Mouse (Mus musculus): Measurements from ENCODE around the gene Gata1. TPM values are rescaled to one million over a fixed set of nuclear protein-coding genes. Genes with fewer than 3 reads are reported as not detected.
A peak's percentile ranks its signal among the peaks of the same experiment; 100 is the strongest.

Gene Gata1
- 112 and 113 TPM in 2 replicates for polyA plus RNA-seq (2012; rRNA removed)
- polyA plus RNA-seq (2014; fragmentation: Nextera tagmentation; extraction: Ambion mirVana): 105 and 126 TPM in 2 replicates

- H3K4me1 ChIP-seq (replicated peaks; ENCODE audit: control insufficient read depth in 2 of 2, insufficient read depth in 2 of 2, low read length in 1 of 2): peaks cover 0 to 10% of the 10 kb centered on the region in 2 experiments; a peak in 2 of 4 replicates
These were observed at the start of gene Gata1 for GRCm38 (mm10) chrX:7977892-7978291. Gene Gata1, minus strand, starts transcription at chrX:7978071.

DNA sequence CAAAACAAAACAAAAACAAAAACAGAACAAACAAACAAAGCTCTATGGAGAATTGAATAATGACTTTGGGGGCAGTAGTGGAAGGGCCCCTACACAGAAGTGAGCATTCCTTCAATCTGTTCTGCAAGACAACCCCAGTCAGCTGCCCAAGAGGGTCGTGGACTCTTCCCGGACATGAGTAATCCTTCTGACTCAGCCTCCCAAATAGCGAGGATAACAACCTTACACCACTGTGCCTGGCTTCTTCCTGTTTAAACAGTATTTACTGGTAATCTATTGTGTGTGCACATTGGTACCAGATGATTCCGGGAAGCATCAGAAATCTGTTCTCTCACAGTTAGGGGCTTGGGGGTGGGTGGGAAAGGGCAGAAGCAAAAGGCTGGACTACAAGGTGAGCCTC, 48.9 kb upstream of the Gata1 start:
- DNase-seq (ENCODE audit: low read depth in 3 of 3, low spot score in 3 of 3) (no peak), ATAC-seq (ENCODE audit: insufficient read depth) (no peak)
- no peak overlapping the region for H3K9ac ChIP-seq (replicated peaks)
- no peaks in the 10 kb centered on the region for H3K27me3 ChIP-seq (ENCODE audit: control insufficient read depth, insufficient read depth, low read length)
- no peak overlapping the region for H3K4me2 ChIP-seq (ENCODE audit: low read depth)
- H3K4me3 ChIP-seq (ENCODE audit: insufficient read depth in 1 of 2, low read depth in 2 of 2, low read length in 2 of 2): no peak overlapping the region
- no peaks in the 10 kb centered on the region for H3K4me1 ChIP-seq (replicated peaks; ENCODE audit: control insufficient read depth in 2 of 2, insufficient read depth in 2 of 2, low read length in 1 of 2)
- TF ChIP-seq EP300 (IDR thresholded peaks at IDR 0.05; ENCODE audit: low read depth): no peak
- TF ChIP-seq CTCF (IDR thresholded peaks at IDR 0.05; ENCODE audit: low read depth): no peak
- no peak overlapping the region for H3K27ac ChIP-seq
- H3K36me3 ChIP-seq (replicated peaks; ENCODE audit: control insufficient read depth, insufficient read depth, low read depth): no peaks in the 10 kb centered on the region
- WGBS (ENCODE audit: insufficient replicate concordance): 34% methylated on average over 4 of the region's 4 CpGs
- H3K9me3 ChIP-seq (ENCODE audit: control insufficient read depth, low read length): no peaks in the 10 kb centered on the region

More at GRCm38 (mm10) chrX:7977892-7978291, at the start of gene Gata1:
- 74% methylated on average over 11 of the region's 11 CpGs for WGBS (ENCODE audit: insufficient replicate concordance)
- no peak within 1 kb of the TSS for H3K4me3 ChIP-seq (ENCODE audit: insufficient read depth in 1 of 2, low read depth in 2 of 2, low read length in 2 of 2)
- H3K9me3 ChIP-seq (ENCODE audit: control insufficient read depth, low read length): no peaks in the 10 kb centered on the region
- H3K27ac ChIP-seq: no peak within 1 kb of the TSS
- no peak within 1 kb of the TSS for H3K4me2 ChIP-seq (ENCODE audit: low read depth)
- no peak for DNase-seq (ENCODE audit: low read depth in 3 of 3, low spot score in 3 of 3)
- no peak for ATAC-seq (ENCODE audit: insufficient read depth)
- no peak within 1 kb of the TSS for H3K9ac ChIP-seq (replicated peaks)
- H3K27me3 ChIP-seq (ENCODE audit: control insufficient read depth, insufficient read depth, low read length): no peaks in the 10 kb centered on the region
- H3K36me3 ChIP-seq (replicated peaks; ENCODE audit: control insufficient read depth, insufficient read depth, low read depth): no peaks in the 10 kb centered on the region
- TF ChIP-seq CTCF (IDR thresholded peaks at IDR 0.05; ENCODE audit: low read depth): no peak
- no peak for TF ChIP-seq EP300 (IDR thresholded peaks at IDR 0.05; ENCODE audit: low read depth)

DNA sequence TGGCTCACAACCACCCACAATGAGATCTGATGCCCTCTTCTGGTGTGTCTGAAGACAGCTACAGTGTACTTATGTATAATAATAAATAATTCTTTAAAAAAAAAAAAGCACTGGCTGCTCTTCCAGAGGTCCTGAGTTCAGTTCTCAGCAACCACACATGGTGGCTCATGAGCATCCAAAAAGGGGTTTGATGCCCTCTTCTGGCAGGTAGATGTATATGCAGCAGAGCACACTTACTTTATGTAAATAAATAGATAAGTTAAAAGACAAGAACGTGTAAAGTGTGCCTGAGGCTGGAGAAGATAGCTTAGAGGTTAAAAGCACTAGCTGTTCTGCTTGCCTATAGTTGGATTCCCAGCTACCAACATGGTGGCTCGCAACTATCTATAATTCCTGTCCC, 46.9 kb upstream of the Gata1 start:
- no peaks in the 10 kb centered on the region for H3K36me3 ChIP-seq (replicated peaks; ENCODE audit: control insufficient read depth, insufficient read depth, low read depth)
- DNase-seq (ENCODE audit: low read depth in 3 of 3, low spot score in 3 of 3) (no peak), ATAC-seq (ENCODE audit: insufficient read depth) (no peak)
- 39% methylated on average over 2 of the region's 2 CpGs for WGBS (ENCODE audit: insufficient replicate concordance)
- no peak overlapping the region for H3K4me2 ChIP-seq (ENCODE audit: low read depth)
- no peaks in the 10 kb centered on the region for H3K9me3 ChIP-seq (ENCODE audit: control insufficient read depth, low read length)
- TF ChIP-seq CTCF (IDR thresholded peaks at IDR 0.05; ENCODE audit: low read depth): peak; percentile 31; the same call in 1 of the 2 replicates
- TF ChIP-seq EP300 (IDR thresholded peaks at IDR 0.05; ENCODE audit: low read depth): no peak
- H3K27me3 ChIP-seq (ENCODE audit: control insufficient read depth, insufficient read depth, low read length): no peaks in the 10 kb centered on the region
- no peak overlapping the region for H3K9ac ChIP-seq (replicated peaks)
- H3K4me3 ChIP-seq (ENCODE audit: insufficient read depth in 1 of 2, low read depth in 2 of 2, low read length in 2 of 2): no peak overlapping the region
- H3K4me1 ChIP-seq (replicated peaks; ENCODE audit: control insufficient read depth in 2 of 2, insufficient read depth in 2 of 2, low read length in 1 of 2): no peaks in the 10 kb centered on the region
- H3K27ac ChIP-seq: no peak overlapping the region

DNA sequence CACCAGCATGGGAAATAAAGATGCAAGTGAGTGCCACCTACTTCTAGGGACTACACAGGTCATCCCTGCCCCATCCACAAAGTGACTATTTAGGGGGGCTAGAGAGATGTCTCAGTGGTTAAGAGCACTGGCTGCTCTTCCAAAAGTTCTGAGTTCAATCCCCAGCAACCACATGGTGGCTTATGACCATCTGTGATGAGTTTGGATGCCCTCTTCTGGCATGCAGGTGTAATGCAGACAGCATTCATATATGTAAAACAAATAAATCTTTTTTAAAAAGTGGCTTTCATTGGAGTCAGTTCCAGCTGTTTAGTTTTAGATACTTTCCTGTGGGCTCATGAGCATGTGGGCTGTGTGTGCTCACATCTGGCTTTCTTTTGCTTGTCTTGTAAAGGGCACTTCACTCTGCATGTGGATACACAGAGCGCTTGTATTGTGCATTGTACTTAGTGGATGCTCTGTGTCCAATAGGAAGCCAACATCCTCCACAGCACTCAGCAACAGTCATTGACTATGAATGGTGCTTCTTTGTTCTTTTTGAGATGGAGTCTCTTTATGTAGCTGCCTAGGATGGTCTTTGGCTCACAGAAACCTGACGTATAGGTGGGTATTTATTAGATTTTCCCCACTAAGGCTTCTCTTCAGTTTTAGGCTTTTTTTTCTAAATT, 42.4 kb upstream of the Gata1 start:
- Histone ChIP-seq H3K27me3 (ENCODE audit: control insufficient read depth, insufficient read depth, low read length) (no peaks in the 10 kb centered on the region), H3K4me1 (replicated peaks; ENCODE audit: control insufficient read depth in 2 of 2, insufficient read depth in 2 of 2, low read length in 1 of 2) (no peaks in the 10 kb centered on the region), H3K36me3 (replicated peaks; ENCODE audit: control insufficient read depth, insufficient read depth, low read depth) (no peaks in the 10 kb centered on the region), H3K9ac (replicated peaks) (no peak overlapping the region), H3K9me3 (ENCODE audit: control insufficient read depth, low read length) (no peaks in the 10 kb centered on the region), H3K27ac (no peak overlapping the region), H3K4me2 (ENCODE audit: low read depth) (no peak overlapping the region), H3K4me3 (ENCODE audit: insufficient read depth in 1 of 2, low read depth in 2 of 2, low read length in 2 of 2) (no peak overlapping the region)
- 80% methylated on average over 2 of the region's 2 CpGs for WGBS (ENCODE audit: insufficient replicate concordance)
- no peak for DNase-seq (ENCODE audit: low read depth in 3 of 3, low spot score in 3 of 3)
- TF ChIP-seq CTCF (IDR thresholded peaks at IDR 0.05; ENCODE audit: low read depth): peak; percentile 57
- no peak for TF ChIP-seq EP300 (IDR thresholded peaks at IDR 0.05; ENCODE audit: low read depth)
- no peak for ATAC-seq (ENCODE audit: insufficient read depth)

DNA sequence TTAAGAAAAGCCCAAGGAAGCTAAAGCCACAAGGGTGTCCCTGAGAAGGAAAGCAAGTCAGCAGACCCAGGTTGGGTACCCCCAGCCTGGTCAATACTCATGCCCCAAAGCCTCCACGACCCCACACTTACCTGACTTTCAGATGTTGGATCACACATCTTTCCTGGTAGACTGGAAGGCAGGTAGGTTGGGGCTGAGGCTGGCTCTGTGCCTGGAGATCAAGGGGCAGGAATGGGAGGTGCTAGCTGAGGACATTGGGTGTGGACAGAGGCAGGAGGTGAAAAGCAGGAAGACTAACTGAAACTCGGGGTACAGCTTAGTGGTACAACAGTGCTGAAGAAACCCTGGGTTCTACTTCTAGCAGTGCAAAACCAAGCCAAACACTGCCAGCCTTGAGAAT, 40.4 kb upstream of the Gata1 start, which contains the start of gene Glod5:
Gene Glod5, minus strand, starts transcription at position 207 of the 400 bp plus-strand sequence.
- Histone ChIP-seq H3K27me3 (ENCODE audit: control insufficient read depth, insufficient read depth, low read length) (no peaks in the 10 kb centered on the region), H3K4me2 (ENCODE audit: low read depth) (no peak within 1 kb of the TSS), H3K27ac (no peak within 1 kb of the TSS), H3K9me3 (ENCODE audit: control insufficient read depth, low read length) (no peaks in the 10 kb centered on the region), H3K4me3 (ENCODE audit: insufficient read depth in 1 of 2, low read depth in 2 of 2, low read length in 2 of 2) (no peak within 1 kb of the TSS), H3K36me3 (replicated peaks; ENCODE audit: control insufficient read depth, insufficient read depth, low read depth) (no peaks in the 10 kb centered on the region), H3K4me1 (replicated peaks; ENCODE audit: control insufficient read depth in 2 of 2, insufficient read depth in 2 of 2, low read length in 1 of 2) (no peaks in the 10 kb centered on the region), H3K9ac (replicated peaks) (no peak within 1 kb of the TSS)
- TF ChIP-seq CTCF (IDR thresholded peaks at IDR 0.05; ENCODE audit: low read depth) (no peak), EP300 (IDR thresholded peaks at IDR 0.05; ENCODE audit: low read depth) (no peak)
- WGBS (ENCODE audit: insufficient replicate concordance): 38% methylated on average over 2 of the region's 2 CpGs
- ATAC-seq (ENCODE audit: insufficient read depth) (no peak), DNase-seq (ENCODE audit: low read depth in 3 of 3, low spot score in 3 of 3) (no peak)

Data from liver, embryonic 14.5 days (tissue).